Mouse (Mus musculus) myocyte (in vitro differentiated cells): ENCODE results near the gene Ascc3.

Experiments
- CEBPB ChIP-seq: IDR thresholded peaks from 2 replicates; pipeline ENCODE4 v1.6.1; 2011; ENCODE audit warnings: mild to moderate bottlenecking, moderate library complexity; ENCODE audit not compliant: poor library complexity, insufficient read depth, severe bottlenecking
- E2F4 ChIP-seq: IDR thresholded peaks from one replicate; pipeline ENCODE4 v1.6.1; 2011; ENCODE audit warnings: mild to moderate bottlenecking, control low read depth, moderate library complexity; ENCODE audit not compliant: insufficient read depth
- MAX ChIP-seq: IDR thresholded peaks from one replicate; pipeline ENCODE4 v1.6.1; 2011; ENCODE audit warnings: low read depth, mild to moderate bottlenecking, control low read depth
- MYOD1 ChIP-seq, 3 experiments: IDR thresholded peaks; one replicate each; pipeline ENCODE4 v1.6.1; 2011; ENCODE audit warnings: control low read depth in 2 of 3, low read depth in 2 of 3, mild to moderate bottlenecking in 2 of 3, moderate library complexity in 1 of 3; ENCODE audit not compliant: insufficient read length in 2 of 3, control insufficient read depth in 1 of 3
- POLR2A ChIP-seq: IDR thresholded peaks from one replicate; pipeline ENCODE4 v1.6.1; 2011; ENCODE audit warnings: low read depth, mild to moderate bottlenecking, control low read depth, moderate library complexity; ENCODE audit not compliant: insufficient read length
- TCF3 ChIP-seq: IDR thresholded peaks from one replicate; pipeline ENCODE4 v1.6.1; 2011; ENCODE audit warnings: low read depth, control low read depth; ENCODE audit not compliant: insufficient read length
- USF1 ChIP-seq: IDR thresholded peaks from one replicate; pipeline ENCODE4 v1.6.1; 2011; ENCODE audit warnings: low read depth, mild to moderate bottlenecking, control low read depth, moderate library complexity

- TF ChIP-seq POLR2A = no peak
- no peak for TF ChIP-seq USF1
- no peak for TF ChIP-seq MAX
- no peak for TF ChIP-seq E2F4
- TF ChIP-seq TCF3 = no peak
- no peak for TF ChIP-seq MYOD1 (IDR thresholded peaks at IDR 0.05; ENCODE audit: control insufficient read depth in 1 of 3, insufficient read length in 2 of 3, low read depth in 2 of 3)
- TF ChIP-seq CEBPB = no peak
Observed at GRCm38 (mm10) chr10:50639607-50640006, 47.1 kb downstream of the Ascc3 start.
